Mouse (Mus musculus) heart, adult 2 months (tissue): ENCODE data around the gene Bcas3. TPM values are rescaled to one million over a fixed set of nuclear protein-coding genes. Genes with fewer than 3 reads are reported as not detected.

Experiments used
- DNase-seq, 2 experiments: peaks; one replicate each; pipeline ENCODE4 v3.0.0; 2021
- H3K27ac ChIP-seq: fragments of 200-600 bp; 2 replicates; pipeline ENCODE4 v1.8.1; 2022
- H3K27me3 ChIP-seq: fragments of 200-500 bp; 2 replicates; pipeline ENCODE4 v1.6.1; 2012; ENCODE audit warnings: mild to moderate bottlenecking, low read length, inconsistent platforms, mixed read lengths; ENCODE audit not compliant: control insufficient read depth, insufficient read depth
- H3K36me3 ChIP-seq: fragments of 200-500 bp; 2 replicates; pipeline ENCODE4 v1.6.1; 2012; ENCODE audit warnings: low read length, inconsistent platforms; ENCODE audit not compliant: control insufficient read depth, insufficient read depth
- H3K4me1 ChIP-seq: fragments of 200-500 bp; 2 replicates; pipeline ENCODE4 v1.6.1; 2011; ENCODE audit warnings: low read length; ENCODE audit not compliant: control insufficient read depth, insufficient read depth
- H3K4me3 ChIP-seq: fragments of 200-600 bp; 2 replicates; pipeline ENCODE4 v1.8.1; 2022
- H3K79me2 ChIP-seq: fragments of 200-500 bp; replicated peaks from 2 replicates; pipeline ENCODE4 v1.6.1; 2012; ENCODE audit warnings: mild to moderate bottlenecking, inconsistent platforms, low read length, moderate library complexity, mixed read lengths; ENCODE audit not compliant: control insufficient read depth, insufficient read depth
- H3K9ac ChIP-seq: fragments of 200-500 bp; 2 replicates; pipeline ENCODE4 v1.6.1; 2012; ENCODE audit warnings: low read depth, mild to moderate bottlenecking, control low read depth, inconsistent platforms, low read length, mixed read lengths
- CTCF ChIP-seq: fragments of 200-600 bp; IDR thresholded peaks from 2 replicates; pipeline ENCODE4 v1.8.1; 2022; ENCODE audit warnings: antibody characterized with exemption, mild to moderate bottlenecking, moderate library complexity
- EP300 ChIP-seq: fragments of 200-500 bp; IDR thresholded peaks from 2 replicates; pipeline ENCODE4 v1.6.1; 2011; ENCODE audit warnings: low read depth, low read length, control low read depth; ENCODE audit not compliant: insufficient read depth
- POLR2A ChIP-seq: fragments of 200-500 bp; IDR thresholded peaks from 2 replicates; pipeline ENCODE4 v1.6.1; 2011; ENCODE audit warnings: mild to moderate bottlenecking, low read depth, low read length, control low read depth; ENCODE audit not compliant: insufficient read depth
- WGBS: fragments of 180-500 bp; shearing (Covaris S2); methylation state at CpG from one replicate; pipeline ENCODE4 v1.1.7; 2018; 5-methylcytosine and 5-hydroxymethylcytosine counted together
- intact Hi-C: fragments of 180-260 bp; cut with DNase I; formaldehyde crosslinking; loops from one replicate; pipeline ENCODE4 v1.15.1; 2025
- polyA plus RNA-seq: library from polyadenylated mRNA; depleted of rRNA; stranded (reverse); fragments of >200 nt; gene quantifications from 2 replicates; pipeline ENCODE4 v1.2.3, GENCODE M21; 2012
- total RNA-seq, 2 experiments: library from RNA; stranded (reverse); gene quantifications; 2 replicates each; pipeline ENCODE4 v1.2.3; 2021

Gene Bcas3
- total and polyA plus RNA-seq, 3 experiments, result 26.6 to 40.4 (median 36.0) TPM

- no peak overlapping the region for H3K4me3 ChIP-seq
- TF ChIP-seq POLR2A (no peak), CTCF (no peak), EP300 (no peak)
- WGBS, result 86% methylated on average over 7 of the region's 7 CpGs
These were observed 381.6 kb downstream of the Bcas3 start for GRCm38 (mm10) chr11:85734317-85735211.

GRCm38 (mm10) chr11:85737227-85737626 is 384.3 kb downstream of the Bcas3 start:
- no peak for DNase-seq
- 86% methylated on average over 9 of the region's 9 CpGs for WGBS
- Histone ChIP-seq H3K4me3 (no peak overlapping the region), H3K27me3 (no peaks in the 10 kb centered on the region), H3K9ac (no peak overlapping the region), H3K4me1 (peaks cover 8% of the 10 kb centered on the region), H3K27ac (no peak overlapping the region), H3K36me3 (0 out of 2 replicates have a peak, but pooled peaks cover 1% of the 10 kb centered on the region), H3K79me2 (no peaks in the 10 kb centered on the region)
- TF ChIP-seq POLR2A (no peak), EP300 (no peak)
- intact Hi-C loops, result no loop called here

More at GRCm38 (mm10) chr11:85734317-85735211, 381.6 kb downstream of the Bcas3 start:
- no peaks in the 10 kb centered on the region for H3K27me3 ChIP-seq
- no peaks in the 10 kb centered on the region for H3K79me2 ChIP-seq
- no peak overlapping the region for H3K9ac ChIP-seq
- H3K27ac ChIP-seq, result no peak overlapping the region
- H3K36me3 ChIP-seq, result 0 out of 2 replicates have a peak, but pooled peaks cover 1% of the 10 kb centered on the region
- H3K4me1 ChIP-seq, result peaks cover 8% of the 10 kb centered on the region
- DNase-seq, result no peak
- intact Hi-C loops, result no loop called here

GRCm38 (mm10) chr11:85737893-85738292 is 384.9 kb downstream of the Bcas3 start:
- intact Hi-C loops, result no loop called here
- 93% methylated on average over 3 of the region's 3 CpGs for WGBS
- TF ChIP-seq EP300 (no peak), POLR2A (no peak), CTCF (no peak)
- Histone ChIP-seq H3K79me2 (no peaks in the 10 kb centered on the region), H3K4me3 (no peak overlapping the region), H3K9ac (no peak overlapping the region), H3K4me1 (peaks cover 7% of the 10 kb centered on the region), H3K27me3 (no peaks in the 10 kb centered on the region), H3K36me3 (0 out of 2 replicates have a peak, but pooled peaks cover 1% of the 10 kb centered on the region), H3K27ac (no peak overlapping the region)
- no peak for DNase-seq

GRCm38 (mm10) chr11:85738585-85738984 is 385.6 kb downstream of the Bcas3 start:
- 75% methylated on average over 5 of the region's 5 CpGs for WGBS
- no peaks in the 10 kb centered on the region for H3K79me2 ChIP-seq
- H3K4me1 ChIP-seq, result peaks cover 7% of the 10 kb centered on the region
- no peak overlapping the region for H3K4me3 ChIP-seq
- no peak overlapping the region for H3K27ac ChIP-seq
- H3K27me3 ChIP-seq, result no peaks in the 10 kb centered on the region
- no peak overlapping the region for H3K9ac ChIP-seq
- intact Hi-C loops, result no loop called here
- DNase-seq, result no peak
- 0 out of 2 replicates have a peak, but pooled peaks cover 1% of the 10 kb centered on the region for H3K36me3 ChIP-seq
- TF ChIP-seq CTCF (no peak), EP300 (no peak), POLR2A (no peak)

- DNase-seq, result no peak
- Histone ChIP-seq H3K4me3 (no peak overlapping the region), H3K4me1 (peaks cover 7% of the 10 kb centered on the region), H3K36me3 (0 out of 2 replicates have a peak, but pooled peaks cover 1% of the 10 kb centered on the region), H3K79me2 (no peaks in the 10 kb centered on the region), H3K9ac (no peak overlapping the region), H3K27ac (peak overlapping the region; percentile 13; the same call in 1 of the 2 replicates), H3K27me3 (no peaks in the 10 kb centered on the region)
- intact Hi-C loops, result no loop called here
- WGBS, result 34% methylated on average over 6 of the region's 6 CpGs
- TF ChIP-seq POLR2A (no peak), CTCF (no peak)
These were observed 386.5 kb downstream of the Bcas3 start for GRCm38 (mm10) chr11:85739266-85739977.

- 63% methylated on average over 7 of the region's 7 CpGs for WGBS
- no peaks in the 10 kb centered on the region for H3K36me3 ChIP-seq
- no peak overlapping the region for H3K9ac ChIP-seq
- H3K4me3 ChIP-seq, result no peak overlapping the region
- intact Hi-C loops, result no loop called here
- no peaks in the 10 kb centered on the region for H3K27me3 ChIP-seq
- no peaks in the 10 kb centered on the region for H3K4me1 ChIP-seq
- no peak overlapping the region for H3K27ac ChIP-seq
- no peaks in the 10 kb centered on the region for H3K79me2 ChIP-seq
- DNase-seq, result no peak
- TF ChIP-seq POLR2A (no peak), EP300 (no peak), CTCF (no peak)
These were observed 393.4 kb downstream of the Bcas3 start for GRCm38 (mm10) chr11:85746373-85746772.
